Comparison of ENCODE assay signal across 11 mouse cellular contexts in the genomic region with DNA sequence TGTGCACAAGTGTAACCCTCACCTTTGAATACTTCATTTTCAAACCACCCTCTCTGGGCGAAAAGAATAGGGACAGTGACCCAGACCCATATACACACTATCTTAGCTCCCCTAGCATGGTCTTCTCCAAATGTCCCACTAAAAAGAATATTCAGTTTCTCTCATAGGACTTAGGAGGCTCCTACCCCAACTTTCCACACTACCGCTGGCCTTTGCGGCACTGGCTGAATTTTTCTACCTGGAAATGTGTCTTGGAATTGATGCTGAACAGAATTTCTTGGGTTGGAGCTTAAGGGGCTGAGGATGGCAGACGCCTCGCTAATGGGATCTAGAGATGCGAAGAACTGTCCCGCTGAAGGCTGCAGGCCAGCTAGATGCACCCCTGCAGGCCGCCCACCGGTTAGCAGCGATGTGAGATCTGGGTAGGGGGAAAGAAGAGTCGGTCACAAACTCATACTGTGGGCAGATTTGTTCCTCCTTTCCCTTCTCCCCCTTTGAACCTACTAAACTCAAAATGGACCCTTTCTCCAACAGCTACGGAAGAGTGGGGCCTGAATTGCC. TPM values are rescaled to one million over a fixed set of nuclear protein-coding genes. Genes with fewer than 3 reads are reported as not detected.
A peak's percentile ranks its signal among the peaks of the same experiment; 100 is the strongest.
DNase-seq lines count a peak whose midpoint lies in the region; ATAC-seq and TF ChIP-seq lines count a peak whose summit lies in the region.
"Had no signal": no experiment of that assay in that cellular context is flagged by ENCODE, and none has a peak within 500 bp of the region (broad histone marks: within the 10 kb centered on the region; RNA-seq: fewer than 3 reads in every experiment).

No protein-coding gene starts in this region.

- peaks cover 11% of the 10 kb centered on the region for H3K4me1 ChIP-seq in lung, adult 2 months (ENCODE audit: control insufficient read depth, insufficient read depth, low read length)
- peaks cover 12% of the 10 kb centered on the region; the same call in 1 of the 2 replicates for H3K4me1 ChIP-seq in embryonic facial prominence, embryonic 12.5 days
- H3K4me1 ChIP-seq in hindbrain, embryonic 16.5 days (ENCODE audit: control insufficient read depth, insufficient read depth, low read depth, low read length), result peaks cover 20% of the 10 kb centered on the region
- H3K4me1 ChIP-seq in cerebellum, adult 2 months (ENCODE audit: control insufficient read depth, insufficient read depth, low read length), result 0 out of 2 replicates have a peak, but pooled peaks cover 3% of the 10 kb centered on the region

- 0 out of 2 replicates have a peak overlapping the region, but pooled peaks have one; percentile 16 for H3K4me2 ChIP-seq in embryonic facial prominence, embryonic 12.5 days (replicated peaks)
- no peak overlapping the region; the same call in 1 of the 2 replicates for H3K4me2 ChIP-seq in hindbrain, embryonic 16.5 days (ENCODE audit: low read length)

- no peak overlapping the region for H3K9ac ChIP-seq in embryonic facial prominence, embryonic 12.5 days
- H3K9ac ChIP-seq in hindbrain, embryonic 16.5 days (ENCODE audit: low read depth, low read length), result no peak overlapping the region

- peaks cover 83% of the 10 kb centered on the region for H3K27me3 ChIP-seq in embryonic facial prominence, embryonic 12.5 days
- peaks cover 46% of the 10 kb centered on the region for H3K27me3 ChIP-seq in hindbrain, embryonic 16.5 days (replicated peaks; ENCODE audit: control insufficient read depth, insufficient read depth, low read length)
- peaks cover 14% of the 10 kb centered on the region; the same call in 1 of the 2 replicates for H3K27me3 ChIP-seq in cerebellum, adult 2 months (ENCODE audit: control insufficient read depth, insufficient read depth, low read length)

- H3K27ac ChIP-seq in embryonic facial prominence, embryonic 12.5 days, result no peak overlapping the region
- no peak overlapping the region for H3K27ac ChIP-seq in hindbrain, embryonic 16.5 days (ENCODE audit: low read depth, low read length)
- H3K27ac ChIP-seq in cerebellum, adult 2 months (ENCODE audit: insufficient read depth, low read length), result no peak overlapping the region

- no peak for ATAC-seq in embryonic facial prominence, embryonic 12.5 days (ENCODE audit: insufficient number of reproducible peaks, insufficient read depth, low FRiP score, low TSS enrichment)
- no peak for ATAC-seq in hindbrain, embryonic 16.5 days
- ATAC-seq in megakaryocyte progenitor cell, adult 5-6 weeks (replicated peaks; ENCODE audit: poor library complexity), result no peak

- peak overlapping the region; percentile 90 for H3K4me3 ChIP-seq in lung, adult 2 months (replicated peaks; ENCODE audit: extremely low read depth, low read depth, low read length)
- H3K4me3 ChIP-seq in embryonic facial prominence, embryonic 12.5 days, result peak overlapping the region; percentile 44; the same call in 1 of the 2 replicates
- peak overlapping the region; percentile 46; the same call in 1 of the 2 replicates for H3K4me3 ChIP-seq in hindbrain, embryonic 16.5 days (ENCODE audit: low read length)
- H3K4me3 ChIP-seq in cerebellum, adult 2 months (replicated peaks; ENCODE audit: insufficient read depth, low read depth, low read length), result no peak overlapping the region

- WGBS in lung, adult 2 months, result 21% methylated on average over 12 of the region's 12 CpGs
- 1% methylated on average over 12 of the region's 12 CpGs for WGBS in embryonic facial prominence, embryonic 12.5 days
- 7% methylated on average over 12 of the region's 12 CpGs for WGBS in hindbrain, embryonic 16.5 days
- 19% methylated on average over 12 of the region's 12 CpGs for WGBS in cerebellum, adult 2 months

- H3K9me3 ChIP-seq in embryonic facial prominence, embryonic 12.5 days, result no peaks in the 10 kb centered on the region
- no peaks in the 10 kb centered on the region for H3K9me3 ChIP-seq in hindbrain, embryonic 16.5 days (ENCODE audit: control insufficient read depth, low read length)

- peak; percentile 40 for DNase-seq in lung, adult 2 months
- no peak for DNase-seq in lung, postnatal 10 days
- peak; percentile 65 for DNase-seq in neural tube, embryonic 10.5 days (ENCODE audit: extremely low spot score, low spot score)
- DNase-seq in cerebellum, adult 2 months, result no peak
- DNase-seq in frontal cortex, postnatal 36 days (ENCODE audit: low spot score in 2 of 2), result no peak
- DNase-seq: cerebellum, adult 9-11 months; gastrocnemius, postnatal 14 days; right cerebral cortex, postnatal 4 days had no signal

- TF ChIP-seq POLR2A in lung, adult 2 months (IDR thresholded peaks at IDR 0.05; ENCODE audit: borderline replicate concordance, extremely low read depth, low read depth, low read length), result no peak
- TF ChIP-seq POLR2A in cerebellum, adult 2 months (IDR thresholded peaks at IDR 0.05; ENCODE audit: borderline replicate concordance, insufficient read depth, low read length), result no peak

- H3K36me3 ChIP-seq in embryonic facial prominence, embryonic 12.5 days, result no peaks in the 10 kb centered on the region
- H3K36me3 ChIP-seq in hindbrain, embryonic 16.5 days (ENCODE audit: control insufficient read depth, insufficient read depth, low read length), result no peaks in the 10 kb centered on the region

- TF ChIP-seq CTCF in lung, adult 2 months (IDR thresholded peaks at IDR 0.05; ENCODE audit: insufficient read depth, low read length), result no peak
- TF ChIP-seq CTCF in cerebellum, adult 2 months (IDR thresholded peaks at IDR 0.05; ENCODE audit: borderline replicate concordance, insufficient read depth, low read depth, low read length), result no peak

RNA-seq across cellular contexts. Expression of a gene that starts 1.9 kb away (rescaled TPM):
- 72.0 and 77.7 TPM in 2 replicates for polyA plus RNA-seq in lung, adult 2 months (2012; rRNA removed)
- polyA plus RNA-seq in embryonic facial prominence, embryonic 12.5 days (2016; fragmentation: Nextera tagmentation; extraction: Ambion mirVana), result 8.4 and 9.7 TPM in 2 replicates
- polyA plus RNA-seq in hindbrain, embryonic 16.5 days (2015; fragmentation: Nextera tagmentation; extraction: Ambion mirVana), result 2.3 and 2.4 TPM in 2 replicates
- 11.6 and 14.7 TPM in 2 replicates for total RNA-seq in megakaryocyte progenitor cell, adult 5-6 weeks (2015)
- 10.3 and 15.2 TPM in 2 replicates for total RNA-seq in megakaryocyte progenitor cell, adult 5-6 weeks (2017)
- 0.60 and 1.1 TPM in 2 replicates for polyA plus RNA-seq in cerebellum, adult 2 months (2012; rRNA removed)

Comparison
In these comparisons a context has a peak if more than half of its experiments do, and no peak if none do; other contexts are left out.
1. DNase-seq: peak in lung, adult 2 months (single experiment) and neural tube, embryonic 10.5 days (single experiment); none in lung, postnatal 10 days (single experiment), cerebellum, adult 2 months (0 of 2) and frontal cortex, postnatal 36 days (0 of 2).